Mouse (Mus musculus): ENCODE results near the gene AC129217.1. TPM values are rescaled to one million over a fixed set of nuclear protein-coding genes. Genes with fewer than 3 reads are reported as not detected.

AC129217.1 gene
- polyA plus RNA-seq (2014; fragmentation: Illumina TruSeq; extraction: RNeasy Lipid Tissue Mini Kit (QIAGEN cat#74804); ENCODE audit: low read depth, low replicate concordance): not detected

DNA sequence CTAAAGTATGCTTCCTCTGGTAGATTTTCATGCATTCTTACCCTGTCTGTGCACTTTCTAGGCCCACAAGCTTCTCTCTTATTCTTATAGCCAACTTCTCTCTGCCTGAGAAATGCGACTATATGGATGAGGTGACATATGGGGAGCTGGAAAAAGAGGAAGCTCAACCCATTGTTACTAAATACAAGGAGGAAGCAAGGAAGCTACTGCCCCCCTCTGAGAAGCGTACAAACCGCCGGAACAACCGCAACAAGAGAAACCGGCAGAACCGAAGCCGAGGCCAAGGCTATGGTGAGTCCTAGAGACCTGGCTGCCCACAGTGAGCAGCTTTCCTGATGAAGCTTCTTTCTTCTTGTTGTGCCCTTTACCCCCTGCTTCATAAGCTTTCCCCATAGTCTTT lies at the start of gene AC129217.1:
Gene AC129217.1 (plus strand): TSS at position 114 of the 400 bp plus-strand sequence.

DNA sequence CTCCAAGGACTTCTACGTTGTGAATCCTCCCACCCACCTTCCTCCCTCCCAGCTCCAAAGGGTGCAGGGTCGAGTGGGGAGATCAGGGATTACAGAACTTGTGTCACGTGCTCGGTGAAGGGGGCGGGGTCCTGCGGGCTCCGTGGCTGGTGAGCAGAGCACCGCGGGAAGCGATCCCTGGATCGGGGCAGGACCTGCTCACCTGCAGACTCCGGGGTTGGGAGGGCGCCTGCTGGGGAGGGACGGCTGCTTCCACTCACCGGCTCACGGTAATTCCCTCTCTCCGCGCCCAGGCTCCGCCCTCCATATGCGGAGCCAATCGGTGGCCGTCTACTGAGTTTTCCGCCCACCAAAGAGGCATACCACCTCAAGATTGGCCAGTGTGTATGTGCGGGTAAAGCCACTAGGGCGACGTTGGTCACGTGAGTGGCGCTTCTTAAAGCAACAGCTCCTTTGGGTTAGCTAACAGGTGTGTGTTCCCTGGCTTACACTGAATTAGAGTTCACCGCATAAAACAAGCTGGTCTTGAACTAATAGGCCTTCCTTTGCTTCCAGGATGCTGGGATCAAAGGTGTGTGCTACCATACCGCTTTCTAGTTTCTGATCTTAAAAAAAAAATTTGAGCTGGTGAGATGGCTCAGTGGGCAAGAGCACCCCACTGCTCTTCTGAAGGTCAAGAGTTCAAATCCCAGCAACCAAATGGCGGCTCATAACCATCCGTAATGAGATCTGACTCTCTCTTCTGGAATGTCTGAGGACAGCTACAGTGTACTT lies 43.4 kb upstream of the AC129217.1 start, which contains the start of gene Taf6l:
Gene Taf6l (minus strand): TSS at position 410 of the 774 bp plus-strand sequence.

DNA sequence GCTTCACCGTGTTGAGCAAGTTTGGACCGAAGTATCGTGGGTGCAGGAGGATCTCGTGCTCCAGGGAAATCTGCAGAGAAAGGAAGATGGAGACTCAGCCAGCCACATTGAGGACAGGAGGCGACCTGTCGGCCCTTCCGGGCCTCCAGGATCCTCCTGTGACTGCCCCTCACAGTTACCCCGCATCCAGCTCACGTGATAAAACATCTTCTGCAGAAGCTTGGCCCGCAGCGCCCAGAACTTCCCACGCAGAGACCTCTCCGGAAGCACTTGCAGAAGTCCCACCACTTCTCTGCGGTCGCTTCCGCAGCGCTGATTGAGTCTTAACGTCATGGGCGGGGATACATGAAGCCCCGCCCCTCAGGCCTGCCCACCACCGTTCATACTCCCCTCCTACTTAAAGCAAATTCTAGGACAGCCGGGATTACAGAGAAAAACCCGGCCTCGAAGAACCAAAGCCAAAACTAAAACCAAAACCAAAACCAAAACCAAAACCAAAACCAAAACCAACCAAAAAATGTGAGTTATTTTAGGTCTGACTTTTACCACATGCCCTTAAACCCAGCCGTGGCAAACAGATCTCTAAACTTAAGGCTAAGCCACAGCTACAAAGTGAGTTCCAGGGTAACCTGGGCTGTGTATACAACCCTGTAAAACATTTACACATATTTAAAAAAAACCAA lies 31.2 kb upstream of the AC129217.1 start, which contains the start of gene Polr2g:
Gene Polr2g (minus strand): TSS at position 314 of the 683 bp plus-strand sequence.

DNA sequence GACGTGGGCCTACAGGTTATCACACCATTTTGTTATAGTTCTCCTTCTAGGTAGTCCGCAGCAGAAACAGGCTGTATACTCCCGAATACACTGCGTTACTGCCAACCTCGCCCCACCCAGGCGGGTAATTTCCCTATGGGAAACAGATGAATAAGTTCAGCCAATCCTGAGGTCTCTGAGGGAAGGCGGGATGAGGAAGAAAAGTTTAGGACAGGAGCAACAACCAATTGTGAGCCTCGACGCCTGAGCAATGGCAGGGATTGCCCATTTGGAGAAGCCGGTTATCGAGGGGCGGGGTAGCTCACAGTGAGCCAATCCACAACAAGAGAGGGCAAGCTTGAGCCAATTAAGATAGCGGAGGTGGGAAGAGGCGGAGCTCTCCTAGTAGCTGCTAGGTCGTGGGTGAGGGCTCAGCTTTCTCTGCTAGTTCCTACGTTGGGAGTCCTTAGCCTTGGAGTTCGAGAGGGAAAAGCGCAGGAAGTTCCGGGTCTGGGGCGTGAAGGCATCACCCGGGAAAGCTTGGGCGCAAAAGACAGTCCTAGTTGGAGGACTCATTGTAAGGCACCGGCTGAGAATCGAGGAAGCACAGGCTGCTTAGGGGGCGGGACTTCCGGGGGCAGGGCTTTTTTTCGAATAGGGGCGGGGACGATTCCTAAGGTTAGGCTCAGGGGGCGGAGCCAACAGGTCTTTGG lies 27.3 kb upstream of the AC129217.1 start, which contains the start of gene Zbtb3:
Gene Zbtb3 (plus strand): TSS at position 426 of the 692 bp plus-strand sequence.

DNA sequence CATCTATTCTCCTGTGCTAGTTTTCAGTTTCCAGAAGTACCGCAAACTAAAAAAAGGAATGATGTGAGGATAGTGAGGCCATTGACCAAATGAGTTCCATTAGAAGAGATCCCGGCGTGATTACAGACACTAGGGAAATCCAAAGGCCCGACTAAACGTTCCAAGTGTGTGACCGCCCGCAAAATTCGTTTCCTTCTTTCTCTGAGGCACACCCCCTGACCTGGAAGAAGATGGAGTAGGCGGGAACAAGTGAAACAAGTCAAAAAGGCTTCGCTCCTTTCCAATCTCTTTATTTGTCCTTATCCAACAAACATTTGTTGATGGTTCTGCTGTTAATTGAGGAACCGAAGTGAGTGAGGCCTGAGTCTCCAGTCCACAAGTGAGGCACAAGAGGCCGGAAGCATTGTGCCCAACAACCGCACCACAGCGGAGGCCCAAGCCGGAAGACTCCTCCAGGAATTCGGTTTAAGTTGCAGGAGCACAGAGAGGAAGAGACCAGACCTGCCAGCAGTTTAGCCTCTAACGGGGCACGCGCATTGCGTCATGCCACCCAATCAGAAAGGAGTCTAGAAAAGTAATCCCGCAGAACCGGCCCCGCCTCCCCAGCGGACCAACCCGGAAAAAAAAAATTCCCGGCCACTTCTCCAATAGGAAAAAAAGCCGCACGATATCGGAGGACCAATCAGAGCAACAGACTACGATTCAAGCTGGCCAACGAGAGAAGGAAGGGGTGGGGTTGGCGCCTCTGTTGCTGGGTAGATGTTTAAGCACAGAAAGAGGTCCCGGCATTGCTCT lies 10.6 kb upstream of the AC129217.1 start, which contains the start of gene Ttc9c:
Gene Ttc9c (minus strand): TSS at position 533 of the 795 bp plus-strand sequence.

DNA sequence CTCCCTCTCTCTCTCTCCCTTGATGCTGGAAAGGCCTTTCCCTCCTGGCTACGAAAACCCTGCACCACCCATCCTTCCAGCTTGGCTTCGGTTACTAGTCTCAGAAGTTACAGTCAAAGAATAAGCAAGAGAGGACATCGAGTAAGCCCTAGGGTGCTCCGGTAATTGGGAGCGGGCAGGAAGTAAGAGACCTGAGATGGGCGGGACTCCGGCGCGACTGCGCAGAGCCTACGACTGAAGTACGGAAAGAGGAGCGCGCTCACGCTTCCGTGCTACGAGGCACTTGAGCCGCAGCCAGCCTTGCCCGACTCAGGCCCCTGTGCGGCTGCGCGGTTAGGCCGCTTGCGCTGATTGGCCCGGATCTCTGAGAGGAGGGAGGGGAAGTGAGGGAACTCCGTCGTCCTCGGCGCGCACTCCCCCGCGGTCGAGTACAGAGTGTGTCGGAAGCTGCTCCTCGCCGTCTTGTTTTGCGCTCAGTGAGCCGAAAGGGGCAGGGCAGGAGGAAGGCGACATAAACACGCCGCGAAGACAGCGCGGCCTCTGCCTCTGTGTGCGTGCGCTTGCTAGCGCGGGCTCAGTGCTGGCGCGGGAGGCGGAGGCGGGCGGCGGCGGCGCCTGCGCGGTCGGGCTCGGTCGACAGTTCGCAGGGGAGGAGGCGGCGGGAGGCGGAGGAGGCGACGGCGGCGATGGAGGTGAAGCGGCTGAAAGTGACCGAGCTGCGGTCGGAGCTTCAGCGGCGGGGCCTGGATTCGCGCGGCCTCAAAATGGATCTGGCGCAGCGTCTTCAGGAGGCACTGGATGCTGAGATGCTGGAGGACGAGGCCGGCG lies 9.8 kb upstream of the AC129217.1 start, which contains the start of gene Hnrnpul2:
Gene Hnrnpul2 (plus strand): TSS at position 415 of the 828 bp plus-strand sequence.

DNA sequence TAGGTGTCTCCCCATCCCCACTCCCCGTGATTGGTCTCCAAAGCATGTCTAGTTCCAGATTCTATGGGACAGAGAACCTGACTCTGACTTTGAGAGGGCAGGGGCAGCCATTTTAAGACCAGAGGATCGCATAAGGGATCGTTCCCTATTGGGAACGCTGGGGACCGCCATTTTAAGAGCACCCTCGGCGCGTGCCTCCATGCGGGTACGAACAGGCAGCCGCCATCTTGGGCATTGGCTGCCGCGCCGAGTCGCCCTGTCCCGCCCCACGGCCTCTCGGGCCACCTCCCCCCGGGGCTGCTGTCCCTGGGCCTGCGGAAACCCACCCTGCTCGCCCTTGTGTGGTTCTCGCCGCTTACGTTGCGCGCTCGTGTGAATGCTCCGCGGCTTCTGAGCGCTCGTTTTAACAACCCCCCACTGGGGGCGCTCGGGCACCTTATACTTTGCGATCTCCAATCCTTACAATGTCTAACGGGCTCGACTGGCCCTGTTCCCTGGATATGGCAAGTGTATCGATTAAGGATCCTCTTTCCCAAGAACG lies 7.7 kb downstream of the AC129217.1 start, which contains the start of gene Bscl2:
Gene Bscl2 (plus strand): TSS at position 217 of the 541 bp plus-strand sequence.

DNA sequence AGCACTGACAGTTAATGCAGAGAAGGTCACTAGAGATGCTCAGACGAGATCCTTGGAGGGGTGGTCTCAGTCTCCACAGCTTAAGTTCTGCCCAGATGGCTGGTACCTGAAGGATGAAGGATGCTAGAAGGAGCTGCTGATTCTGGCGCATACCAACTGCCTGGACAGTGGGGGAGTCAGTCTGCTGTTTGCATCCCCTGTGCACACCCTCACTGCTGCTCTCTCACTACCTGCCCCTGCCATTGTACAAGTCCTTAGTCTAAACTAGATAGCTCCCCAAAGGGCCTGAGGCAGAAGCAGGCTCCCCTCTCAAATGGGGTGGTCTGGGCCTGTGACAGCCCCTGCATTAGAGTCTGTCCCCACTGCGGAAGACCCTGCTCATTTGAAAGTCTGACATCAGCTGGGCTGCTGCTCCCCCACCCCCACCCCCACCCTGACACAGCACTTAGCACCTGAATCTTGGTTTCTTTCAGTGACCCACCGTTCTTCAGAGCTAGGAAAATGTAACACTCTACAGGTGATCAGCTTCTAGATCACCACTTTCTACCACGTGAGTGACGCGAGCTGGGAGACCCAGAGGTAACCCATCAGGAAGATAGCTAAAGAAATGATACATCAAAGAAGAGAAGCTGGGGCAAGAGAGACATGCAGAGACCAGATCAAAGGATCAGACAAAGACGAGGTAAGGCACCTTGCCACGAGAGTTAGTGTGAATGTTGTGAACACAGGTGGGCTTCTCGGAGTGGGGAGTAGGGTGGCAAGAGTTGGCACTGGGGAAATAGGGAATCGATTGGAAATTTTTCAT lies 9.7 kb downstream of the AC129217.1 start, which contains the start of gene Gng3:
Gene Gng3 (minus strand): TSS at position 92 of the 805 bp plus-strand sequence.

DNA sequence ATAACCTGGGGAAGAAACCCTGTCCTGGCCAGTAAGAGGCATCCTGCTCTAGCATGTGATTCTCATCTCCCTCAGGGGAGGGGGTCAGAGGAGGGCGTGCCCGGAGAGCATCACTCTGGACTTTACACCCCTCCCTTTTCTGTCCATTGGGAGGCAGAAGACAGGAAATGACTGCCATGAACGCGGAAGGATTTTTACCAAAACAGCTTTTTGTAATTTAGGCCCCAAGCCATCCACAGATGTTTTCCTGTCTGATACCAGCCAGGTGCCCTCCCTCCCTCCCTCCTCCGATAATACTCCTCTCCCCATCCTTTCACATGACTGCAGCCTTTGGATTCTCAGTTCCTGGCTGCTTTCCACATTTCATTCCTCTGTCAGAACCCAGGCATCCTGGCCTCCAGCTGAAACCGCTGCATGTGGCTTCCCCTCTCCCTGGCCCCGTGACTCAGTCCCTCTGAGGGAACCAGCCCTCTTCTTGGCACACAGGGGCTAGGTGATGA lies 20.9 kb downstream of the AC129217.1 start, which contains the start of gene Lrrn4cl:
Gene Lrrn4cl (plus strand): TSS at position 367 of the 500 bp plus-strand sequence.

DNA sequence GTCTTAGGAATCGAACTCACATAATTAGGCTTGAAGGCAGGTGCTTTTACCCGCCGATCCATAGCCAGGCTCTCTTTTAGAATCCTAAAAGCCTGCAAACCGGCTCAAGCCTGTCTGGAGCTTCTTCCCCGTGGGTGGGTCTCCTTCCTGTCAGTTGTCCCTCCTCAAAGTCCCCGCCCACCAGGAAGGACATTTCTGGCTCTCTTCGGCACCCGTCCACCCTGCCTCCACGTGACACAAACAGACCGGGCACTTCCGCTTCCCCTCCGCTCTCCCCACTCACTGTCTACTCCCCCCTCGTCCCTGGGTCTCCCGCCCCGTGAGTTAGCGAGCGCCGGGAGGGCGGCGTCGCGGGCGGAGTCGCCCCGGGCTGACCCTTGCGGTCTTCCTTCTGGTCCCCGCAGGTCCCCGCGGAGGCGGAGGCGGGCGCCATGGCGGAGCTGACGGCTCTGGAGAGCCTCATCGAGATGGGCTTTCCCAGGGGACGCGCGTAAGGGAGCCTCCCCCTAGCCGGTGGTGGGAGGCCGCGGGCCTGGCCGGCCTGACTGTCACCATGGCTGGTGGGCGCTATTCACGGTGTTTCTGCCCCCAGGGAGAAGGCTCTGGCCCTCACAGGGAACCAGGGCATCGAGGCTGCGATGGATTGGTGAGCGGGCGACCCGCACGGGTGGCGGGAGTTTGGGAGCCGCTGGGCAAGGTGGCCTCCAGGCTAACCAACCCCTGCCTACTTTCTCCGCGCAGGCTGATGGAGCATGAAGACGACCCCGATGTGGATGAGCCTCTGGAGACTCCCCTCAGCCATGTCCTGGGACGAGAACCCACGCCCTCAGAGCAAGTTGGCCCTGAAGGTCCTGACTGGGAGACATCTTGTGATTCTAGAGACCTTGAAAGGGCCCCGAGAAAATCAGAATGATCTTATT lies 42.0 kb downstream of the AC129217.1 start, which contains the start of gene Ubxn1:
Gene Ubxn1 (plus strand): TSS at position 230 of the 920 bp plus-strand sequence.

DNA sequence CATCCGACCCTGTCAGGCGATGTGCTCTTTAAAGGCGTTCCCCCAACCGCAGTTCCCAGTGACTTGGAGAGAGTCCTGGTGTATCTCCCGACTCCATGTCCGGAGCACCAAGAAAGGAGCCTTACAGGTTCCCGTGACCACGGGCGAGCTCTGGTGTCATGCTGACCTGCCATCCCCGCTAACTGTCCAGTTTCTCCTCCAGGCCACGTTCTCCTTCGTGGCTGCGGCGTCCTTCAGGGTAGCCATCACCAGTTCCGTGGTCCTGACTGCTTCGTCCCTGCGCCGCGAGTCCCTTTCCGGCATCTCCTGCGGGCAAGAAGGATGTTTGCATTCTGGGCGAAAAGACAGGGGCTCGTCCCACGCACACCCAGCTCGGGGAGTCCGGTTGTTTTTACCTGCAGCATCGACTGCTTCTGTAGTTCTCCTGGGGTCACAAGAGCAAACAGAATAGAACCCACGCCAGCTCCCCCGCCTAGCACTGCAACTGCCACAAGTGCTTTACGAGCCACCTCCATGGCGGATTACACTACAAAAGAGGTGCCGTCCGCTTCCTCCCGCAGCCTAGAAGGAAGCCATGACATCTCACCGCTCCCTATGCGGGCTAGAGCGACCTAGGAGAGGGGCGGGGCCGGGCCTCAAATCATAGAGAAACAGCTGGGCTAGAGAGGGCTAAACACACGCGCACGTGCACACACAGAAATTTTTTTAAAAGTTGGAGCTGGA lies 50.9 kb downstream of the AC129217.1 start, which contains the start of gene Uqcc3:
Gene Uqcc3 (minus strand): TSS at position 613 of the 723 bp plus-strand sequence.

DNA sequence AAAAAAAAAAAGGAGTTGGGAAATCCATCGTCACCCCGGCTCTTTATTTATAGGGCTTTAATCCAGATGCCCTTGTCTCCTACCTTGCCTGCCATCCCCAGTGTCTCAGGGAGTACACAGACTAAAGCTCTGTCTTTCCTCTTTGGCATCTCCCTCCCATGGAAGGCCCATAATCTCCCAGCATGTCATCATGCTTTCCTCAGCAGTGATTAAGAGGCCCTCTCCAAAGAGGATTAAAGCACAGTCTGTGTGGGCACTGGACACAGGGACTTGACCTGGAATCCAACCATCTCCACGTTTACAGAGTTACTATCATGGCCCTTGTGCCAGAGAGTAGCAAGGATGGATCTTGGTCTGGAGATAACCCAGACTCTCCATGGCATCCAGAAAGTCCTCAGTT lies 54.0 kb downstream of the AC129217.1 start, which contains the start of the genes Lbhd1 and Gm49403:
Gene Lbhd1 (plus strand): TSS at position 117 of the 400 bp plus-strand sequence.
Gene Gm49403 (plus strand): TSS at position 315 of the 400 bp plus-strand sequence.

DNA sequence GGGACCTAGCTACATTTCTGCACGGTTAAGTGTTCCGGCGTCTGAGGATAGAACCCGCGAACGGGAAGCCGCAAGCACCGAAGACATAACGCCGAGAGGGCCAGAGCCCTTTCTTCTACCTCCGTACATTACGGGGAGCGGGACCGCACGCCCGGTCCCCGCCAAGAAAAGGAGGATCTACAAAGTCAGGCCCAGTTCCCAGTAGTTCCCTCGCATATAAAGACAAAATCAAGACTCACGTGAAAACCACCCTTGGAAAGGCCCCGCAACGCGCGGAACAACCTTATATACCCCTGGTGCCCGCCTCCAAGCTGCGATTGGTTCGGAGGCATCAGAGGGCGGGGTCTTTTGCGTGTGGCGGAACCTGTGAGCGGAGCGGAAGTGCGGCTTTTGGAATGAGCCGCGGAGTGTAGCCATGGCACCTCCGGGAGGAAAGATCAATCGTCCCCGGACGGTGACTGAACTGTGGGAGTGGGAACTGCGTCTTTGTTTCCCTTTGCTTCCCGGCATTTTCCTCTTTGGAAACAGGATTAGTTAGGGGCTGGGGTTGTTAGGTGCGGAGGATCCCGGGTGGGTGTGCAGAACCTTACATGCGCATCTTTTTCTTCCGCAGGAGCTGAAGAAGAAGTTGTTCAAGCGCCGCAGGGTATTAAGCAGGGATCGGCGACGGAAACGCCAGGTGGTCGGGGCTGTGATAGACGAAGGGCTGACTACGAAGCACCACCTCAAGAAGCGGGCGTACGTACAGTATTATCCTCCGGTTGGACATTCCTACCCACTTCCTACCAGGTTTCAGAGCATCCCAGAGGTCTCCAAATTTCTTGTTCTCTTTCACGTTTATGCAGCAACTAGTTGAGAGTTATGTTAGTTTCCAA lies 59.2 kb downstream of the AC129217.1 start, which contains the start of the genes 1810009A15Rik and Gm49416:
Gene 1810009A15Rik (plus strand): TSS at position 343 of the 875 bp plus-strand sequence.
Gene Gm49416 (plus strand): TSS at position 416 of the 875 bp plus-strand sequence.

